Mouse (Mus musculus): ENCODE measurements around the gene Fam43a.

Gene Fam43a

DNA sequence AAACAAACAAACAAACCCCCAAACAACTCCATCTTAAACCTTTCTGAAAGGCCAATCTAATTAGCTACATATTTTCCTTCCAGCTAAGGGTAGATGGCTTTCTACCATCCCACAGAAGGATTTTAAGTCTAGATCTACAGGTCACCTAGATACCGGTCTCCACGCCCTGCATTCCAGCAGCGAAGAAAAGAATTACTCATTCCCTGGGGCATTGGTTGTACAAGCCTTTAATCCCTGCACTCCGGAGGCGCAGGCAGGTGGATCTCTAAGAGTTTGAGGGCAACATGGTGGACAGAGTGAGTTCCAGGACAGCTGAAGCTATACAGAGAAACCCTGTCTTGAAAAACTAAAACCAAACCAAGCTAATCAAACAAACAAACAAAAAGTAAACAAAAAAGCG is 28.9 kb downstream of the Fam43a start:
- no peak for DNase-seq (ENCODE audit: low read depth in 1 of 2, low spot score in 2 of 2)

DNA sequence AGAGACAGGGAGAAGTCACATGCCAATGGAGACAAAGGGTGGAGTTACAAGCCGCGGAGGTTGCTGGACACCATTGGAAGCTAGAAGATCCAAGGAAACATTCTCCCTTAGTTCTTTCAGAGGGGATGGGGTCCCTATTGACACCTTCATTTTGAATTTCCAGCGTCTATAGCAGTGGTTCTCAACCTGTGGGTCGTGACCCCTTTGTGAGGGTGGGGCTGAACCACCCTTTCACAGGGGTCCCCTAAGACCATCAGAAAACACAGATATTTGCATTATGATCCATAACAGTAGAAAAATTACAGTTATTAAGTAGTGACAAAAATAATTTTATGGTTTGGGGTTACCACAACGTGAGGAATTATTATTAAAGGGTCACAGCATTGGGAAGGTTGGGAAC is 30.0 kb downstream of the Fam43a start:
- DNase-seq (ENCODE audit: low read depth in 1 of 2, low spot score in 2 of 2) = no peak

DNA sequence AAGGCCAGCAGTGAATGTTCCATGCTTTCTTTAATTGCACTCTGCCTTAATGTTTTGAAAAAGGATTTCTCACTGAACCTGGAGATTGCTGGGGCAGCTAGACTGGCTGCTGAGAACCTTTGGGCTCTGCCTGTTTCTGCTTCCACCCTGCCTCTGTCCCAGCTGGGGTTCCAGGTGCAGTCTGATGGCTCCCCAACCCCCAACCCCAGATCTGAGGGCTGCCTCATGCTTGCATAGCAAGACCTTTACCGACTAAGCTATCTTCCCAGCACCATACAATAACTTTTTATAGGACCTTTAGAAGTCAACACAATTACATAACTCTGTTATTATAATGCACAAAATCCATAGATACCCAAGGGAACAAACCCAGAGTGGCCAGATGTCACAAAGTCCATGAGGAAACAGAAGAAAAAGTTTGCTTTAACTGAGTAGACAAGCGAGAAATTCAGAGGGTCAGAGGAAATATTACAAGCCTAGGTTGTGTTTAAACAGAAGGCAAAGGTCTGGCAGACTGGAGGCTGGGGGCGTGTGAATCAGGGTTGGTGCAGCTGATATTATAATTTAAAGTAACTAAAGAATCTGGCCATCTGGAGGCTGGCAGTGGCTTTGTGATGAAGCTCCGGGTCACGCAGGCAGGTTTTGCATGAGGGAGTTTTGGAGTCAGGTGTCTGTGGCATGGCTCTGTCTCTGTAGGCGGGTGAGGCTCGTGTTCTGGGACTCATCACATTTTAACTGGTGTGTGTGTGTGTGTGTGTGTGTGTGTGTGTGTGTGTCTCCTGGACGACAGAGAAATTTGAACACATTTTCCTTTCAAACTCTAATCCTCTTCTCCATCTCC is 34.6 kb downstream of the Fam43a start:
- DNase-seq (ENCODE audit: low read depth in 1 of 2, low spot score in 2 of 2) = no peak

DNA sequence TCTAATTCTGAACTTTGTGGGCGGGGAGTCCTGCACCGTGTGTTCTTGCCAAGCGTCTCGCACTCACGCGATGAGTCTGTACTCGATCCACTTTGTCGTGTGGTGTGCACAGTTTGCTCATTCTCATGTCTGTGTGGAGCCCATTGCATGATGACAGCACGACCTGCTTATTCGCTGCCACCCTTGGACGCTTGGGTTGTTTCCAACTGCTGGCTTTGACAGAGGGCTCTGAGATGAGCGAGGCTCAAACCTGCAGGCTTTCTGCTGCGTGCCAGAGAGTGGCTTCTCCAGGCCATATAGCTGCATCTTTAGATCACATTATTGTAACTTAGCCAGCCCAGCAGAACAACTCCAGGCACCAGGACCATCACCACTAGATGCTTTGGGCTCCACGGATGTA is 39.1 kb downstream of the Fam43a start:
- DNase-seq (ENCODE audit: low read depth in 1 of 2, low spot score in 2 of 2) = no peak

DNA sequence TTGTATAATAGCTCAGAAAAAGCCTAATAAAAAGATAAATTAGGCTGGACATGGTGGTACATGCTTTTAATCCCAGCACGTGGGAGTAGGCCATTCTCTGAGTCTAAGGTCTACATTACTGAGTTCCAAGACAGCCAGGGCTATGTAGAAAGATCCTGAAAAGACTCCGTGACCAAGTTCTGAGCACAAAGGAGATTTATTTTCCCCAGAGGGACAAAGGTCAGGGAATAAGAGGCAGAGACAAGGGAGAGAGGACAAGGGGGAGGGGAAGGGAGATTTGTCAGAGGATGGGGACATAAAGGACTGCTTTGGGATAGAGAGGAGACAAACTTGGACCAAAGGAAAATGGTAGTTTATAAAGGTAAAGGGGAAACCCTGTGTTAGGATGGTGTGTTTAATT is 41.1 kb downstream of the Fam43a start:
- DNase-seq (ENCODE audit: low read depth in 1 of 2, low spot score in 2 of 2) = no peak

DNA sequence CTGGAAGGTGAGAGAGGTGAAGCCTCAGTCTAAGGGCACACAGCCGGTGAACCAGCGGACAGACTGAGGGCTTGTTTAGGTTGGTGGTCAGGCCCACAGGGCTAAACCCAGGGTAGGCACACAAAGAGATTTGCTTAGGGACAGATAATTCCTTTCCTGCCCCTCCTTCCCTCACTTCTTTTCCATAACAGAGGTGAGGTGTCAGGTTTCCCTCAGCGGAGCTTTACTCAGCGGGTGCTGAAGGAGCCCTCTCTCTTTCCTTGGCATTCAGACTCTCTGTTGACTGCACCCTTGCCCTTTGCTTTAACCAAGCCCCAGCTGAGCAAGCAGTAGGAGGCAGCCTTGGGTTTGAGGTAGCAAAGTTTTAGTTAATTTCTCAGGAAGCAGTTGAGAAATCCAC is 41.9 kb downstream of the Fam43a start:
- no peak for DNase-seq (ENCODE audit: low read depth in 1 of 2, low spot score in 2 of 2)

DNA sequence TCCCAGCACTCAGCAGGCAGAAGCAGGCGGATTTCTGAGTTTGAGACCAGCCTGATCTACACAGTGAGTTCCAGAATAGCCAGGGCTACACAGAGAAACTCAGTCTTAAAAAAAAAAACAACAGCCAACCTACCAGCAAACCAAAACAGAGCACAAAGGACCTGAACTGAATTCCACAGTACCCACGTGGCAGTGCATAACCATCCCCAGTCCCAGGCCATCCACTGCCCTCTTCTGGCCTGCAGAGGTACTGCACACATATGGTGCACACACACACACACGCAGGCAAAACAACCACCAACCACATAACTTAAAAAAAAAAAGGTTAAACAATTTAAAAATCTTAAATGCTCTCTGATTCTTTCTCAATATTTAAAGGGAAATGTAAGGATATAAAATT is 42.7 kb downstream of the Fam43a start:
- no peak for DNase-seq (ENCODE audit: low read depth in 1 of 2, low spot score in 2 of 2)

DNA sequence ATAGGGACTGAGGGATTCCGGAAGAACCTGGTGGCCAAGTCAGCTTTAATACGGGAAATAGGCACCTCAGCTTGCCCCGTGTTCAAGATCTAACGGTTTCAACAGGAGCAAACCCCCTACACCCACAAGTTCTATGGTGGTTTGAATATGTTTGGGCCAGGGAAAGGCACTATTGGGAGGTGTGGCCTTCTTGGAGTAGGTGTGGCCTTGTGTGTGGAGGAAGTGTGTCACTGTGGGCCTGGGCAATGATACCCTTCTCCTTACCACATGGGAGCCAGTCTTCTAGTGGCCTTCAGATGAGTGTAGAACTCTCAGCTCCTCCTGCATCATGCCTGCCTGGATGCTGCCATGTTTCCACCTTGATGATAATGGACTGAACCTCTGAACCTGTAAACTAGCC is 45.5 kb downstream of the Fam43a start:
- no peak for DNase-seq (ENCODE audit: low read depth in 1 of 2, low spot score in 2 of 2)

DNA sequence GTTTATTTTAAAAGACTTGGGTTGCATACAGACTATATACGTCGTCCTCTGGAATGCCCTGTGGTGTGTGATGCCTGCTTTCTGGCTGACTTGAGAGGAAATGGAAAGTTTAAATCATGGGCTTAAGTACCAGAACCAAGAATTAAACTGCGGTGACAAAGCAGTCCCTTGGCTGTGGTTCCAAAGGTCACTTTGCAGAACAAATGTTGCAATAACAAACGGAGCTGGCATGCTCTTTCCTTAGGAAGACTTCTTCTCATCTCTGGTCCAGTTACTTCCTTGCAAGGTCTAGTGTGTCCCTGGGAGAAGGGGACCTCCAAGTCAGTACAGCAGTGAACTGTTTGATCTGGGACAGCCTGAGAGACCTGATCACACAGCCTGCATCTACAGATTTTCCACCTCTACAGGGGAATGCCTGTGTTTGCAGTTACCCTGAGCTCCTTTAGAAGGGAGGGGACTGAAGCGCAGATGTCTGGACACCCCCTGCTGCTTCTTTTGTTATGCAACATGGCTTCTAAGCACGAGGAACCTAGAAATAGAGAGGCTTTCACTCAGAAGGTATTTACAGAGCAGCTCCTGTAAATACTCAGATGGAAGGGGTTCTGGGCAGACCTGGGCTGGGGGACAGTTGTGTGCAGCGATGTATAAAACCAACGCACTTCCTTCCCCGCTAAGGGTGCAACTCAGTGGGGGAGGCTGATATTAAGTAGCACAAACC is 46.5 kb downstream of the Fam43a start:
- DNase-seq (ENCODE audit: low read depth in 1 of 2, low spot score in 2 of 2) = no peak

DNA sequence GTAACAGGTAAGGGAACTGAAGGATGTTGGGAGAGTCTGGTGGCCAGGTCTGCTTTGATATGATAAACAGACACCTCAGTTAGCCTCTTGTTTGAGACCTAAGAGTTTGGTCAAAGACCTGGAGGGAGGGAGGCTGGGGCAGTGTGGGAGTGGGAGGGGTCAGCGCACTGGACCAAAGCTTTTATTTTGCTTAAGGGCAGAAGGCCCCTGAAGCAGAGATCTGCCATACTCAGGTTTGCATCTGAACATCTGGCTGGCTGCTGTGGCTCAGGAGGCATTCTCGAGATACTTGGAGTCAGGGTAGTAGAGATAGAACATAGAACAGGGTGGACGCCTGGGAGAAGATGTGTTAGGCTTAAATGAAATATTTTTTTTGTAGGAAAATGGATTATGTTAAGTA is 47.3 kb downstream of the Fam43a start:
- no peak for DNase-seq (ENCODE audit: low read depth in 1 of 2, low spot score in 2 of 2)

DNA sequence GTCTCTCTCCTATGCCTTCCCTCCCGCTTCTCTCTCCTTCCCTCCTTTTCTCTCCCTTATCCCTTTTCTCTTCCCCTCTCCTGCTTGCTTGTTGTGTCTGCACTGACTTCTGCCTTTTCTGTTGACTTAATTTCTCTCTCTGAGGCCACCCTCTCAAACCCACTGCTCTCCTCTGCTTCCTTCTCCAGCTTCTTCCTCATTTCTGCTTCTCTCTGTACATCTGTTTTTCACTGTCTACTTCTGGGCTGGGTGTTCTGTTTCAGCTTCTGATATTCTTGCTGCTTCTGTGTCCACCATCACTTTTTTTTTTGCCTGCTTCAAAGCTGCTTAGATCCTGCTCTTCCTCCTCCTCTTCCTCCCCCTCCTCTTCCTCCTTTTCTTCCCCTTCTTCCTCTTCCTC is 51.8 kb downstream of the Fam43a start:
- no peak for DNase-seq (ENCODE audit: low read depth in 1 of 2, low spot score in 2 of 2)
